Mouse (Mus musculus): ENCODE results near the gene Smpdl3a.

Gene Smpdl3a

DNA sequence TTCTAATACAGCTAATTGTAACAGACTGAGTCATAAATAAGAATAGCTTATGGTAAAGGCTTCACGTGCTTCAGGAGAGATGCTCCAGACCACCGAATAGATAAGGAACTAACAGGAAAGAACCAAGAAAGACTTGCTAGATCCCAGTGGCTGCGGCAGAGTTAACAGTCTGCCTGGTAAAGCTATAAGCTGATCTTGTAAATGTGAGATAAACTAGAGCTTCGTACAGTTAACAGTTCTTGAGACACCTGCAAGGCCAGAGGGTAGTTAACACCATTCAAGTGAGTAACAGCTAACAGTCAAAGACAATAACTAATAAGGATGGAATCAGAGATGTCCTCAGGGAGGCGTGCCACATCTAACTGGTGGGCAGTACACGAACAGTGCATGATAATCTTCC, 21.7 kb downstream of the Smpdl3a start:
- ATAC-seq (ENCODE audit: insufficient number of reproducible peaks, low FRiP score, low TSS enrichment), result no peak

DNA sequence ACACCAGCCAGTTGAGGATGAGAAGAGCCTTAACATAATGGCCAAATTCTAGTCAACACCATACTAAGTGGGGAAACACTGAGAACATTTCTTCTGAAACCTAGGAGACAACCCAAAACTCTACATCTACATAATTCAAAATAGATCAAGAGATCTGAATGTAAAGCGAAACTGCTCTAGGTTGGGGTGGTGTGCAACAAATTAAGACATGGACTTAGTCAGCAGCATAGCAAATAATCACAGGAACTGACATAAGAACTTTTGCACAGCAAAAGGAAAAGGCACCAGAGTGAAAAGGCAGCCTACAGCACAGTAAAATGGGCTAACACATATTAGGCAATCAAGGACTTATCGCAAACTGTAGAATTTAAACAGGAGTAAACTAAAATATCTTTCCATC, 25.1 kb downstream of the Smpdl3a start:
- no peak for ATAC-seq (ENCODE audit: insufficient number of reproducible peaks, low FRiP score, low TSS enrichment)

DNA sequence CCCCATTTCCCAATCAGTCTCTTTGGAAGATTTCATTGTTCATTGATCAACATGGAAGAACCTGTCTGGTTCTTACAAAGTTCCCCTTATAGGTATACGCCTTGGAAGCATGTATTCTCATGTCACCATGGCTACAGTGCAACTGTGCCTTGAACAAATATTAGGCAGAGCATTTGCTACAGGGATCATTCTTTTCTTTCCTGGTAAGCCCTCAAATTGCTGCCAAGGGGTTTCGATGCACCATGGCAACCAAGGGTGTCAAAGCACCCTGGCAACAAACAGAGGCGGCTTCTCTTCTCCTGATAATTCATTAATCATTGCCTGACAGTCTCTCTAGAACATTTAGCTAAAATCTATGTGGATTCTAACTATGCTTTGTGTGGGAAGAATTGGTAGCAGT, 28.3 kb downstream of the Smpdl3a start:
- ATAC-seq (ENCODE audit: insufficient number of reproducible peaks, low FRiP score, low TSS enrichment), result no peak

DNA sequence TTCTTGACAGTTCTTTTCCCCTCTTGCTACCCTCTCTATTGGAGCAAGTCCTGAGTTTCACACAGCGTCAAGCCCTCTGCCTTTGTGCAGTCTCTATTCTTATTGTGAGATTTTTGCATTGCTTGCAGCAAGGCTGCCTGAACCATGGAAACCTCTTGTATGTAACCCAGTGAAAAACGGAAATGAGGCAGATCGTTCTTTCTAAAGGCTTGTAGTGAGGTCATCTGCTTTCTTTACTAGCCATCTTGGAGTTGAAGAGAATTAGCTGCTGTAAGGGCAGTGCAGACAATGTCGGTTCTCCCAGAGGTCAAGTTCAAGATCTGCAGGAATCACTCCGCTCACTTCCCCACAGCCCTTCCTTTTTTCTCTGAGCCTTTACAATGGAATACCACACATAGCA, 34.5 kb downstream of the Smpdl3a start:
- ATAC-seq (ENCODE audit: insufficient number of reproducible peaks, low FRiP score, low TSS enrichment), result no peak

DNA sequence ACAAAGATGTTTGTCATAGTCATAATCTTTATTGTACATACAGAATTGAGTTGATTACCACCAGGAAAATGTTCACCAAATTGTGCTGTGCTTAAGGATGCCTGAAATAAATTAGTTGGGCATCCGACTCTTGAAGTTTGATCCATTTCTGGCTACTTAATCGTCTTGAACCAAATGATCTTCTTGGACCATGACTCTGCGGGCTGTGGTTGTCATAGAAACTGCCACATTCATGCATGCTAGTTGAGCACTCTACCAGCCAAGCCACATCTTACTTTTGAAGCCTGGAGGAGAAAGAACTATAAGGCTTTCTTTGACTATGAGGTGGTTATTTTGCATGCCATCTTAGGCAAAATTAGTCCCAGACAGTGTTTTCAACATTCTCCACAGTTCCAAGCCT, 35.5 kb downstream of the Smpdl3a start:
- ATAC-seq (ENCODE audit: insufficient number of reproducible peaks, low FRiP score, low TSS enrichment), result no peak

DNA sequence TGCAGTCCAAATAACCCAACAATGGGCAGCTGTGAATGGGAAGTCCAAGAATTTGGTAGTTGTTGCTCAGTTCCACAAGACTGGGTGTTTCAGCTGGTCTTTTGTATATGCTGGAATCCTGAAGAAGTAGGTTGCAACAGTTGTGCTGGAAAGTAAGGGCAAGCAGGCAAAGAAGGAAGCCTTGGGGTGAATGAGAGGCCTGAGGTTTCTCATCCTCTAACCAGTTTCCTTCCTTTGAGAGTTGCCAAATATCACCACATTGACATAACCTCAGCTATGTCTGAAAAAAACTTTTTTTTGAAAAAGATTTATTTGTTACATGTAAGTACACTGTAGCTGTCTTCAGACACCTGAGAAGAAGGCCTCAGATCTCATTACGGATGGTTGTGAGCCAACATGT, 41.0 kb downstream of the Smpdl3a start:
- no peak for ATAC-seq (ENCODE audit: insufficient number of reproducible peaks, low FRiP score, low TSS enrichment)

DNA sequence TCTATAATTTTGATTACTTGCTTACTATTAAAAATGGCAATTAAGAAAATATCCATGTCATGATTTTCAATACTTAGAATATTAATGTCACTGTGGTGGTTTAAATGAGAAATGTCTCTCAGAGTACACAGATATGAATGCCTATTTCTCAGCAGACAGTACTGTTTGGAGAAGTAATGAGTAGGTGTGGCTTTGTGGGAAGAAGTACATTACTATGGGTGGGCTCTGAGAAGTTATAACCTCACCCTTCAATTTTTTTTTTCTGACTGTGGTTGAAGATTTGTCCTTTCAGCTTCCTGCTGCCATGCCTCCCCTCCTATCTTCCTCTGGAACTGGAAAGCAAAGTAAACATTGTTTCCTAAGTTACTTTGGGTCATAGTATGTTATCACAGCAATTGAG, 41.8 kb downstream of the Smpdl3a start:
- ATAC-seq (ENCODE audit: insufficient number of reproducible peaks, low FRiP score, low TSS enrichment), result no peak

DNA sequence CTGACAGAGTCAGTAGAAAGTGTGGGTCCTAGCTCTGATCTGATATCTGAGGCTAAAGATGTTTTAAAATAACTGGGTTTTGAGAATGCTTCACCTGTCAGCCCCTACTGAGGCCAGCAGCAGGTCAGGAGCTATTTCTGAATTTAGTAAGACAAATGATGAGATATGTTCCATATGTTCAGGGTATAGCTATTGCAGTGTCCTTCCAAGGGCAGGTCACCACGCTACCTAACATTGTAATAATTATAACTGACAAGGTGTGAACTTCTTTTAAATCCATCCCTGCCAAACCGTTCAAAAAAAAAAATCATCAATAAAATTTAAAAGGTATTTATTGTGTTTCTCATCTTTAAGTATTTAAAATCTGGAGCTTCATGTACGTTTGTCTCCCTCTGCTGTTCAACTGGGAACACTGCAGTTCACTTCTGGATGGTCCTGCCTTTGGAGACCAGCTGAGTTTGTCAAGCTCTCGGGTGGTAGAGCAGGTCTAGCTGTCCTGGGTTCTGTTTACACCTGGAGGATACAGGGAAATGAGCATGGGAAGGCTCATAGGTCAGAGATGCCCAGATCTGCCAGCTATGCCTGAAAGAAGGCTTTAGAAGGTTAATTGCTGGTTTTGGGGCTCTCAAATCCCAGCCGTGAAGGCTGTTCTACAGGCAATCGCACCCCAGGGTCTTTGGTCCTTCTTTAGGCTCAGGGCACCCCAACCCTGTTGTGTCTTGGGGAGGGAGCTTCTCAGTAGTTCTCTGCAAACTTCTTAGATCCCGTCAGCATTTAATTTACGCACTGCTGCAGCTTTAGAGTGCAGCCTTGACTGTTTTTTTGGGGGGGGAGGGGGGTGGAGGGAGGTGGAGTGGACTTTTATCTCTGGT, 47.7 kb downstream of the Smpdl3a start:
- peak; percentile 64; the same call in 1 of the 2 replicates for ATAC-seq (ENCODE audit: insufficient number of reproducible peaks, low FRiP score, low TSS enrichment)

DNA sequence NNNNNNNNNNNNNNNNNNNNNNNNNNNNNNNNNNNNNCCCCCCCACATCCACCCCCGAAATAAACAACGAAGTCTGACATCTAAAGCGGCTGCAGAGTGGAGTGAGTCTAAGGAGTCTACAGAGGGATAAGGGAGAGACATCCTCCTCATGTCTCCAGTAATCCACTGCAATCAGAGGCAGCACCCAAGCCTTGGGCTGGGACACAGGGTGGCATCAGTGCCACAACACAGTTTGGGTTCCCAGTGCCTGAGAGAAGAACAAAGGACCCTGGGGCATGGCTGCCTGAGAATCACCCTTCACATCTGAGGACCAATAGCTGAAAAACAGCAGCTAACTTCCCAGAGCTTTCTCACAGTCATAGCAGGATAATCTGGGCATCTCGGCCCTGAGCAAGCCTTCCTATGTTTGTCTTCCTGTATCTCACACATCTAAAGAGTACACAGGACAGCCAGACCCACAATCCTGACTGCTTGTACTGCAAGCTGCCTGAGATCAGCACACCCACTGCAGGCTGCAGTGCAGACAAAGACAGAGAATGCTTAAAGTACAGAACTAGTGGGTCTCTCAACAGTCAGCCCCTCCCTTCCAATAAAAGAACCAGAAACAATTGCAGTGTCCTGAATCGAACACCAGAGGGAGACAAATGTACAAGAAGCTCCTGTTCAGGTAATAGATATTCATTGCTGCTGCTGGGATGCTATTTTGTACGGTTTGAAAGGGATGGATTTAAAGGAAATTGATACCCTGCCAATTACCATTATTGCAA, 54.0 kb downstream of the Smpdl3a start:
- ATAC-seq (ENCODE audit: insufficient number of reproducible peaks, low FRiP score, low TSS enrichment), result peak; percentile 58; the same call in 1 of the 2 replicates
